Mouse (Mus musculus): ENCODE results near the gene Ntpcr.

DNA sequence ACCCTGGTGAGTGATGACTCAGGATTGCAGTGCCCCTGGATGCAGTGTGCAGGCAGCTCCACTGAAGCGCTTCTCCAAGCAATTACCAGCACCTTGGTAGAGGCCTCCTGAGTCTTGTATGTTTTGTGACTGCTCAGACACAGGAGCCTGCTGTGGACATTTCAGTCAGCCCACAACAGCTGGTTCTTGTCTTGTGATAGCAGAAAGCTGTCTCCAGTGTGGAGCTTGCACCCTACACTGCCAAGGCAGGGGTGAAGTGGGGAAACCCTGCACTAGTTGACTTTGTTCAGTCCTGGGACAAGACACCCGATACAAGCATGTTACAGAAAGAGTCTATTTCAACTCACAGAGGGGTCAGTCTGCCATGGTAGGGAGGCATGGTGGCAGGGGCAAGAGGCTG lies 65.6 kb downstream of the Ntpcr start:
- no peak for TF ChIP-seq CTCF (IDR thresholded peaks at IDR 0.05; ENCODE audit: borderline replicate concordance, control insufficient read depth, extremely low read depth, insufficient read depth, low read length, poor library complexity)
- TF ChIP-seq POLR2A (IDR thresholded peaks at IDR 0.05; ENCODE audit: control insufficient read depth, extremely low read depth, insufficient read depth, low read length, poor library complexity): no peak
